Mouse (Mus musculus) retina, adult 2 months (tissue): ENCODE measurements around the gene Terb2.
"Not testable (repeated sequence)": the region's sequence is repeated elsewhere in the genome, so short reads cannot be mapped to it uniquely, and the experiment has no call there.

ENCODE experiments used
- DNase-seq: peaks from one replicate; pipeline ENCODE4 v3.0.0-alpha.2; 2012; ENCODE audit warnings: low read depth, low spot score

Gene Terb2

DNA sequence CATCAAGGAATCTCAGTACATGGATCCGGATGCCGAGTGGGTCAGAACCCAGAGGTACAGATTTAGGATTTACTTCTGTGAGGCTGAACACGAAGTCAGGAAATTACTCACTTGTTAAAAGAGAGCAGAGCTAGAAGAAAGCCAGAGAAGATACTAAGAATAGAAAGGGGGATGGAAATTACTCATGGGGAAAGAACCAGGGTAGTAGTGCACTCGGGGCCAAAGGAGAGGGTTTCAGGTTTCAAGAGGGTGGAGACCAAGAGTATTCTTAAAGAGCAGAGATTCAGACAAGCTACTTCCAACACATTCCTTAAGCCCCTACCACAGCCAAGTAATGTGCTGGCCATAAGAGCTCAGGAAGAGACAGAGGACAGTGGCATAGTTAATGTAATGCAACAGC, 24.5 kb upstream of the Terb2 start:
- no peak for DNase-seq

GRCm38 (mm10) chr2:122162529-122162928, 23.5 kb upstream of the Terb2 start:
- DNase-seq = no peak

GRCm38 (mm10) chr2:122163430-122164195, 22.5 kb upstream of the Terb2 start:
- no peak for DNase-seq

DNA sequence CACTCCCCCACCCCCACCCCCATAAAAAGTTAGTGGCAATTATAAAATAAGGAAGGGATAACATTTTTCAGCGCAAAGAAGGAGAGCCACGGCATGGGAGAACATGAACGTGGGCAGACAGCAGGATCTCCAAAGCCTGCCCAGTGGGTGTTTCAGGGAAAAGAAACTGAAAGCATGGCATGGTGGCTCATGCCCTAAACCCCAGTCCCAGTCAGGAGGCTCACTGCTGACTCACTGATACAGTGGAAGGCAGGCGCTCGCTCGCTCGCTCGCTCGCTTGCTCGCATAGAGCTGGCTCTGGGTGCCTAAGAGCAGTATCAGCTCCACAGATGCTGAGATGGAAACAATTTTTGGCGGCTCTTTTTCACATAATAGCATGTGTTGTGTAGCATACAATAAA, 21.8 kb upstream of the Terb2 start:
- no peak for DNase-seq

GRCm38 (mm10) chr2:122171292-122171691, 14.8 kb upstream of the Terb2 start:
- no peak for DNase-seq

DNA sequence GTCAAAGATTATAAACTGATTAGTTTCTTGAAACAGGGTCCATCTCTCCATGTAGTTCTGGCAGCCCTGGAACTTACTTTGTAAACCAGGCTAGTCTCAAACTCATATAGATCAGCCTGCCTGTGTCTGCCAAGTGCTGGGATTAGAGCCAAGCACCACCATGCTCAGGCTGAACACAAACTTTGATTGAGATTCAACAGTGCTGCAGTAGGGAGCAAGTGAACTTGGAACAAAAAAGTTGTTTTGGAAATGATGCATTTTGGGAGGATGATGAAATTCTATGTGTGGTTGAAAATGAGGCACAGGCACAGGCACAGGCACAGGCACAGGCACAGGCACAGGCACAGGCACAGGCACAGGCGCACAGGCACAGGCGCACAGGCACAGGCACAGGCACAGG, 13.9 kb upstream of the Terb2 start:
- DNase-seq = no peak

DNA sequence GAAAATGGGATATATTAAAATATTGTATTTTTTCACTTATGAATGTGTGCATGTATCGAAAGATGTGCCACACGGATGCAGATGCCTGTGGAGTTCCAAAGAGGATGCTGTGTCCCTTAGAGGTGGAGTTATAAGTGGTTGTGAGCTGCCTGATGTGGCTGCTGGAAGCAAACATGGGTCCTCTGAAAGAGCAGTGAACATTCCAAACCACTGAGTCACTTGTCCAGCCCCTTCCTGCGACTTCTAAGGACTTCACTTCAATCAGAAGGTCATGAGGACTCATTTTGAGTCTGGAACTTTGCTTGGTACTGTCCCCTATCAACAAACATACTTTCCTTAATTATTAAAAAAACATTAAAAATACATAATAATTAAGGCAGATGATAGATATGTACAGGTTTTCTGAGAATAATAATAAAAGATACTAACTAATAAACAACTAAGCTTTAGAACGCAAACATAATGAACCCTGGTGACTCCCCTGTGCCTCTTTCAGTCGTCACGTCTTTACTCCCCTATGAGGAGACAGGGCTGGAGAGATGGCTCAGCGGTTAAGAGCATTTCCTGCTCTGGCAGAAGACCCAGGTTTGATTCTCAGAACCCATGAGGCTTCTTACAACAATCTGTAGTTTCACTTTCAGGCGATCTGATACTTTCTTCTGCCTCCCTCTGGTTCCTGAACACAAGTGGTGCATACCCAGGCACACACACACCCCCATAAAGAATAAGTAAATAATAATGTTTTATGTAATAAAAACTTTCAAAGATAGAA, 5.8 kb upstream of the Terb2 start:
- no peak for DNase-seq

DNA sequence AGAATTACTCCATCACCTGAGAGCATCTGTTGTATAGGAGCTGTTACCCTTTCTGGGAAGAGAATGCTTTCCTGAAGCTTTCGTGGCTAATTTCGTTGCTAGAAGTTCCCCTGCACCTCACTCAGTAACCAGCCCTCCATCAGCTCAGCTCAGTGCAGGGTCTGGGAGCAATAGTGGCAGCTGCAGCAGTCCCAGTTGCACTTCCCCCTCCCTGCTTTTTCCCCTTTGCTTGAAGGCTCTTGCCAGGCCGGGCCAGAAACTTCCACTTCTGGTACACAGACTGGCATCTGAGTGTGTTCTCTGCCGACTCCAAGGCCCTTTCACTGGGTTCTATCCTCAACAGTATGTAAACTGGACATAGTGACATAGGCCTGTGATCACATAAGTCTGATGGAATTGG, 986 bp upstream of the Terb2 start:
- DNase-seq = no peak

GRCm38 (mm10) chr2:122186751-122187150, 679 bp downstream of the Terb2 start:
- DNase-seq = no peak

- DNase-seq = no peak
Measured at GRCm38 (mm10) chr2:122191849-122192248, 5.8 kb downstream of the Terb2 start.

DNA sequence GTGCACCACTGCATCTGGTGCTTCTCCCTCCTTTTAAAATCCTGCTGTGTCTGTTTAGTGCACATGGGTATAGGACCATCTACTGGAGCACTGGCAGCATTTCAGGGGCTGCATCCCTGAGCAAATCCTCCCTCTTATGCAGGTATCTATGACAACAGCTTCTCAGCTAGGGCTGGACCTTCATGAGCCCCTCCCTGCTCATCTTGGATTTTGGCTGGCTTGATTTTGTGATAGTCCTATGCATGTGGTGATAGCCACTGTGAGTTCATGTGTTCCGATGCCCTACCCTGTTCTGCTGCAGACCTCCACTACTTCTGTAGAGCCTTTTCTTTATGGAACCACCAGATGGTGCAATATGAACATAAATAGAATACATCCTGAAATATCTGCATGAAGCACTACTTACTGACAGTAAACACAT, 8.4 kb downstream of the Terb2 start:
- DNase-seq = peak; percentile 22

- DNase-seq = no peak
Measured at GRCm38 (mm10) chr2:122201501-122201900, 15.4 kb downstream of the Terb2 start.

DNA sequence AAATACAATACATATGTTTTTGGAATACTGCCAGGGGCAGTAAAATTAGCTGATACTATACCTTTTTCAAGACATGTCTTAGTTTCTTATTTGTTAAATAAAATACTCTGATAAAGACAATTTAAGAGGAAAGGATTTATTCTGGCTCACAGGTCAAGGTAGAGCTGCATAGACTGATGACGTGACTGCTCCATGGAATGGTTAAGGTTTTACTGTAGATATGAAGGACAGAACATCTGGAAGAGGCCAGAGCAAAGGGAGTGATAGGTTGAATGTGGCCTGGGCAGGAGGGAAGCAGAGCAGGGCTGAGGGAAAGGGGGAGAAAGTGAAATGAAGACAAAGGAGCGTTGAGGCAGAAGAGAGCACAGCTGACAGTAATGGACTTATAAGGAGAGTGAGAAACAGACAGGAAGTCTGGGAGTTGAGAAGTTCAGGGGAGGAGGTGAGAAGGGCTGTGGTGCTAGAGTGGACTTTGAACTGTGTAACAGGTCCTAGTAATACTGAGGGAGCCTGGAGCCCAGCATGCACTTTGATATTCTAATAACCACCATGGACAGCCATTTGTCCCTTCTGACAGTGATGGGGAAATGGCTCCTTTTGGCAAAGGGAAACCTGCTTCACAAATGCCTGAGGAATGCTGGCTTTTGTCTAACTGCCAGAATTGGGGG, 20.5 kb downstream of the Terb2 start:
- DNase-seq = no peak

DNA sequence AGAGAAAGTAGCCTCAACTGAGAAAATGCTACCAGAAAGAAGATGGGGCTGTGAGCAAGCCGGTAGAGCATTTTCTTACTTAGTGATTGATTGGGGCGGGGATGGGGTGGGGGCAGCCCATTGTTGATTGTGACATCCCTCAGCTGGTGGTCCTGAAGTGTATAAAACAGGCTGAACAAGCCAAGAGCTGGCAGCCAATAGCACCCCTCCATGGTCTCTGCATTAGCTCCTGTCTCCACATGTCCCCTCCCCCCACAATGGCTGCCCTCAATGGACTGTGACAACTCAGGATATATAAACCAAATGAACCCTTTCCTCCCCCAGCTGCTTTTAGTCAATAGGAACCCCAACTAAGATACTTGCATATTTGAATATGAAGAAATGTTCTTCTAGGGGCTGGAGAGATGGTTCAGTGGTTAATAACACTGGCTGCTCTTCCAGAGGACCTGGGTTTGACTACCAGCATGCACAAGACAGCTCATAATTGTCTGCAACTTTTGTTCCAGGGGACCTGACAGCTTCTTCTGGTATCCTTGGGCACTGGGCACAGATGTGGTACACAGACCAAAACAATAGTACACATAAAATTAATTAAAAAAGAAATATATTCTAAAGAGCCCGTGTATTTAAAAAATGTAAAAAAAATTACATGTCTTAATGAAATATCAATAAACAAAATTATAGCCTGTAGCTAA, 24.6 kb downstream of the Terb2 start:
- DNase-seq = no peak

DNA sequence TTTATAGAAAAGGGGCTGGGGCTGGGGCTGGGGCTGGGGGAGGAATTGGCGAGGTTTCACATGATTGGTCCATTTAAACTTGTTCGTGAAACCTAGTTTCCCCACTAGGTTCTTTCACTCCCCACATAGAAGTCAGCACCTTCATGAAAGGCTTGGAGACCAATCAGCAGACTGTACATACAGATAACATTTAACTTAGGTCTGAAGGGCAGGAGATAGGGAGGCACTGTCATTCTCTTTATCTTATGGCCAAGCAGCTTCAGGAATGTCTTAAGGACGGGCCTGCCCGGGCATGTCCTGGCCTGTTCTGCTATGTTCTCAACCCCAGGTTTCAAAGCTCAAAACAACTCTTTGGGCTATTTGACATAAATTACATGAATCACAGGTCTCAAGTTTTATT, 31.0 kb downstream of the Terb2 start:
- DNase-seq = not testable (repeated sequence)

DNA sequence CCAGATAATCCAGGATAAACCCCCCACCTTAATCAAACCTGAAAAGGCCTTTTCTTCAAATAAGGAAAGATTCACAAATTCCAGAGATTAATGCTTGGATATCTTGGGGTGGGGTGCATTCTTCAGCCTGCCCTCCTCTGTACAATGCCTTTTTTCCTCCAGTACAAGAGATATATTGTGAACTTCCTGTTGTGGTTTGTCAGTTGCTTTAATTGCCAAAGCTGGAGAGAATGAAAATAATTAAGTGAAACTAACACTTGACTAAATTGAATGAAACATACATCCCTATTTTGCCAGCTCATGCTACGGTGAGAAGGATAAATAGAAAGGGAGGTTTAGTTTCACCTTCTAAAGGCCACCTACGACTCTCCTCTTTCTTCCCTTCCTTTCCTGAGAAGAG, 32.2 kb downstream of the Terb2 start:
- DNase-seq = no peak

DNA sequence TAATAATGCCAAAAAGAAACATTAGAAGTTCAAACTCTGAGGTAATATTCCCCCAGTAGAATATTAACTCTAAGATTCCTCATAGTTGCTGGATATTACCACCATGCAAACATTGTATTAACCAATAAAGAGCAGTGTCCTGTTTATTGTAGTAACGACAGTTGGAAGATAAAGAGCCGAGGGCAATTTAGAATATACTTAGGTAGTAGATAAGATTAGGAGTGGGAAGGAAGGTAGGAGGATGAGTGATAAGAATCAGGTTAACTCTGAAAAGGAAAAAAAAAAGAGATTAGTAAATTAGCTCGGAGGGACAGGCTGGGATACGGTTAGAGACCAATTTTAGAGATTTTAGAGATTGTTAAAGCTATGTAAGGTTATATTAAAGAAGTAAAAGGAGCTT, 35.3 kb downstream of the Terb2 start:
- no peak for DNase-seq

GRCm38 (mm10) chr2:122221798-122222197, 35.7 kb downstream of the Terb2 start:
- DNase-seq = no peak

- no peak for DNase-seq
Measured at GRCm38 (mm10) chr2:122222272-122222671, 36.2 kb downstream of the Terb2 start.

DNA sequence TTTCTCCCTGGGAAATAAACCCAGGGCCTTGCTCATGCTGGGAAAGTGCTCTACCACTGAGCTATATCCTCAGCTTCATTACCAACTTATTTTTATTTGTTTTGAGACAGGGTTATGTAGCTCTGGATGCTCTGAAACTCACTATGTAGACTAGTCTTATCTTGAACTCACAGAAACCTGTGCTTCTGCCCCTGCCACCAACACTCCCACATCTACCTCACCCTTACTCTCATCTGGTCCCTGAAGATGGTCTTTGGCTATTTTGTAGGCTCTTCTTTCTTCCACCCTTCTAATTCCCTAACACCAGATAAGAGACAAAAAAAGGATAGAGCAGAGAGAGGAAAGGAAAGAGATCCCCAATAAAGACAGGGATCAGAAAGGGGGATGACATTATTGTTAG, 37.6 kb downstream of the Terb2 start:
- DNase-seq = no peak

- DNase-seq = no peak
Measured at GRCm38 (mm10) chr2:122230395-122230794, 44.3 kb downstream of the Terb2 start.

DNA sequence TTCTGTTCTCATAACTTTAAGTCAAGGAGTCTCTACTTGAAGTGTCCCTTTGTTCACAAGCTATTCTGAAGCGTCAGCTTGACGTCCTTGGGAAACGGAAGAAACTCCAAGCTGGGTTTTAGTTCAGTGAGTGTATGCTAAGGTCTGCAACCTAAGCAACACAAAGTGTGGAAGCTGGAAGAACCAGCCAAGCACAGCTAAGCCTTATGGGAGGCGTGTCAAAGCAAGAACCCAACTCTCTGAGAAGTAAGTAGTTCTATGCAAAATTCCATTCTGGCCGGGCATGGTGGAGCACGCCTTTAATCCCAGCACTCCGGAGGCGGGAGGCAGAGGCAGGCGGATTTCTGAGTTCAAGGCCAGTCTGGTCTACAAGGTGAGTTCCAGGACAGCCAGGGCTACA, 45.5 kb downstream of the Terb2 start:
- no peak for DNase-seq
